Mouse (Mus musculus) embryonic fibroblast, embryonic 13.5 days (primary cell): ENCODE measurements around the gene Xrcc3.

Experiments
- CTCF ChIP-seq: IDR thresholded peaks from 2 replicates; pipeline ENCODE4 v1.5.1; 2011; ENCODE audit warnings: mild to moderate bottlenecking, control low read depth, low read length, moderate library complexity, borderline replicate concordance; ENCODE audit not compliant: insufficient read depth
- POLR2A ChIP-seq: IDR thresholded peaks from 2 replicates; pipeline ENCODE4 v1.6.1; 2011; ENCODE audit warnings: low read depth, mild to moderate bottlenecking, control low read depth, low read length, moderate library complexity

GRCm38 (mm10) chr12:111813766-111814617 is at the start of gene Xrcc3, which contains the start of gene Zfyve21:
- TF ChIP-seq POLR2A (peak; percentile 90), CTCF (no peak)
